Mouse (Mus musculus) mammary gland, adult 2 months (tissue): ENCODE measurements around the gene Gal3st1. TPM values are rescaled to one million over a fixed set of nuclear protein-coding genes. Genes with fewer than 3 reads are reported as not detected.

ENCODE experiments used
- polyA plus RNA-seq: library from polyadenylated mRNA; depleted of rRNA; stranded (reverse); fragments of >200 nt; gene quantifications from 2 replicates; pipeline ENCODE4 v1.2.3, GENCODE M21; 2012; ENCODE audit warnings: low replicate concordance; rRNA removed

The Gal3st1 gene
- polyA plus RNA-seq, result 3.1 and 3.5 TPM in 2 replicates

DNA sequence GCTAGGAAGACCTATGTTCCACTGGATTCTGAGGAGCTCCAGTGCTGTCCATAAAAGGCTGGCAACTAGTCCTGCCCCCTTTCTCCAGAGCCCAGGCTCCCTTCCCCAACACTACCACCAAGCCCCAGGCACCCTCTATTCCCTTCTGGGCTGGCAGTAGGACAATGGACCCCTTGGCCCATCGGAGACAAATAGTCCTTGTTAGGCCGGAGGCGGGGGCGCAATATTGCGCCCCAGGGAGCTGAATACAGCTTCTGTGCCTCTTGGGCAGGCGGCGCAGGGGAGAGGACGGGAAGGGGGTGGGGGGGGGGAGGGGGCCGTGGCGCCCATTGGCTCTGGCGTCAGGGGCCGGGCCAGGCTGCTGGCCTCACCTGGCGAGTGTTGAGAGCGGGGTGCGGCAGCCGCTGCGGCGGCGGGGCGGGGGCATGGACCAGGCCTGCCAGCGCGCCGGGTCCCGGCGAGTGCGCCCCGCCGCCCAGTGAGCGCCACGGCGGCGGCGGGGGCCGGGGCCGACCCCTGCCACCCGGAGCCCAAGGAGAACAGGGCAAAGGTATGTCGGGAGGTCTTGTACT, at the start of gene Gal3st1:
TSS of gene Gal3st1 (plus strand) at position 346 of the 572 bp plus-strand sequence.

GRCm38 (mm10) chr11:3963610-3964415, 19.6 kb upstream of the Gal3st1 start, which contains the start of gene Pes1:
Pes1 (plus strand) TSS chr11:3963975.

GRCm38 (mm10) chr11:3976678-3977077, 6.8 kb upstream of the Gal3st1 start, which contains the start of gene 4930556J24Rik:
4930556J24Rik (minus strand) TSS chr11:3976778.

GRCm38 (mm10) chr11:4031126-4031941, 47.9 kb downstream of the Gal3st1 start, which contains the start of gene Sec14l4:
Sec14l4 (plus strand) TSS chr11:4031462.

Other genes with a start within 250 kb of the Gal3st1 start
- gene Osbp2, start 119.7 kb upstream of the Gal3st1 start, polyA plus RNA-seq, result 1.2 and 1.5 TPM in 2 replicates
- gene 4921536K21Rik, start 88.5 kb upstream of the Gal3st1 start, polyA plus RNA-seq, result 0.43 and 0.80 TPM in 2 replicates
- 5.6 and 12.9 TPM in 2 replicates for gene Dusp18, start 88.4 kb upstream of the Gal3st1 start, polyA plus RNA-seq
- gene Slc35e4, start 69.0 kb upstream of the Gal3st1 start, polyA plus RNA-seq, result 16.3 and 20.2 TPM in 2 replicates
- 162 and 213 TPM in 2 replicates for gene Tcn2, start 51.5 kb upstream of the Gal3st1 start, polyA plus RNA-seq
- gene Pes1, start 19.7 kb upstream of the Gal3st1 start, polyA plus RNA-seq, result 34.4 and 53.7 TPM in 2 replicates
- not detected in 2 replicates for gene 4930556J24Rik, start 6.9 kb upstream of the Gal3st1 start, polyA plus RNA-seq
- 3.5 and 6.9 TPM in 2 replicates for gene Sec14l4, start 47.8 kb downstream of the Gal3st1 start, polyA plus RNA-seq
- gene Sec14l3, start 81.2 kb downstream of the Gal3st1 start, polyA plus RNA-seq, result 0.37 TPM in 1 of 2 replicates, not detected in the other
- gene Mtfp1, start 111.8 kb downstream of the Gal3st1 start, polyA plus RNA-seq, result 18.0 and 28.1 TPM in 2 replicates
- 2.4 and 3.5 TPM in 2 replicates for gene Sec14l2, start 139.8 kb downstream of the Gal3st1 start, polyA plus RNA-seq
- 25.3 and 38.1 TPM in 2 replicates for gene Rnf215, start 151.6 kb downstream of the Gal3st1 start, polyA plus RNA-seq
- gene Ccdc157, start 176.7 kb downstream of the Gal3st1 start, polyA plus RNA-seq, result 9.1 and 11.0 TPM in 2 replicates
- gene Sf3a1, start 176.7 kb downstream of the Gal3st1 start, polyA plus RNA-seq, result 25.9 and 37.9 TPM in 2 replicates
- 44.2 and 60.0 TPM in 2 replicates for gene Tbc1d10a, start 203.2 kb downstream of the Gal3st1 start, polyA plus RNA-seq
- gene Castor1, start 234.6 kb downstream of the Gal3st1 start, polyA plus RNA-seq, result 19.1 and 19.3 TPM in 2 replicates